Mouse (Mus musculus) left cerebral cortex, adult 18-20 months (tissue): ENCODE measurements around the gene Sema3c. TPM values are rescaled to one million over a fixed set of nuclear protein-coding genes. Genes with fewer than 3 reads are reported as not detected.

Experiments
- DNase-seq, 2 experiments: peaks; one replicate each; pipeline ENCODE4 v3.0.0; 2021 to 2022; ENCODE audit warnings: low spot score in 2 of 2, mixed read lengths in 1 of 2
- total RNA-seq, 2 experiments: library from RNA; stranded (reverse); gene quantifications; 2 replicates each; pipeline ENCODE4 v1.2.3; 2021

Gene Sema3c
- total RNA-seq, 2 experiments from 2014 or later: 15.9 to 16.0 TPM

GRCm38 (mm10) chr5:17647643-17648226 is 73.7 kb downstream of the Sema3c start:
- DNase-seq: no peak

GRCm38 (mm10) chr5:17648865-17649542 is 74.9 kb downstream of the Sema3c start:
- no peak for DNase-seq

- DNase-seq: no peak
These were observed 87.1 kb downstream of the Sema3c start for GRCm38 (mm10) chr5:17661223-17661622.

- DNase-seq: no peak
These were observed 97.3 kb downstream of the Sema3c start for GRCm38 (mm10) chr5:17671356-17671755.

- DNase-seq: no peak
These were observed 106.8 kb downstream of the Sema3c start for GRCm38 (mm10) chr5:17680862-17681261.

GRCm38 (mm10) chr5:17689121-17689520 is 115.0 kb downstream of the Sema3c start:
- DNase-seq: no peak

GRCm38 (mm10) chr5:17689604-17690003 is 115.5 kb downstream of the Sema3c start:
- DNase-seq: no peak

- no peak for DNase-seq
These were observed 121.3 kb downstream of the Sema3c start for GRCm38 (mm10) chr5:17695366-17695765.

- DNase-seq: no peak
These were observed 124.8 kb downstream of the Sema3c start for GRCm38 (mm10) chr5:17698905-17699304.

- DNase-seq: no peak
These were observed 130.1 kb downstream of the Sema3c start for GRCm38 (mm10) chr5:17704160-17704559.

- DNase-seq: no peak
These were observed 133.0 kb downstream of the Sema3c start for GRCm38 (mm10) chr5:17707086-17707485.

GRCm38 (mm10) chr5:17712374-17712773 is 138.3 kb downstream of the Sema3c start:
- no peak for DNase-seq

- no peak for DNase-seq
These were observed 141.1 kb downstream of the Sema3c start for GRCm38 (mm10) chr5:17715206-17715605.

- DNase-seq: no peak
These were observed 145.9 kb downstream of the Sema3c start for GRCm38 (mm10) chr5:17720011-17720410.

- DNase-seq: no peak
These were observed 149.9 kb downstream of the Sema3c start for GRCm38 (mm10) chr5:17724031-17724430.

GRCm38 (mm10) chr5:17728047-17728446 is 154.0 kb downstream of the Sema3c start:
- DNase-seq: no peak

GRCm38 (mm10) chr5:17739805-17740204 is 165.7 kb downstream of the Sema3c start:
- no peak for DNase-seq

- no peak for DNase-seq
These were observed 172.4 kb downstream of the Sema3c start for GRCm38 (mm10) chr5:17746520-17746919.

GRCm38 (mm10) chr5:17747143-17747542 is 173.1 kb downstream of the Sema3c start:
- no peak for DNase-seq

GRCm38 (mm10) chr5:17748293-17748692 is 174.2 kb downstream of the Sema3c start:
- no peak for DNase-seq

GRCm38 (mm10) chr5:17753471-17754005 is 179.5 kb downstream of the Sema3c start:
- no peak for DNase-seq

GRCm38 (mm10) chr5:17766006-17766677 is 192.1 kb downstream of the Sema3c start:
- no peak for DNase-seq
